Mouse (Mus musculus) midbrain, embryonic 11.5 days (tissue): ENCODE measurements around the gene Qrfp. TPM values are rescaled to one million over a fixed set of nuclear protein-coding genes. Genes with fewer than 3 reads are reported as not detected.

Experiments used
- ATAC-seq: fragments of 200-750 bp; cut with Nextera tagmentation; 2 replicates; pipeline ENCODE4 v1.8.0; 2017; ENCODE audit warnings: moderate TSS enrichment, moderate library complexity; ENCODE audit not compliant: low FRiP score
- DNase-seq: peaks from one replicate; pipeline ENCODE4 v3.0.0; 2015; ENCODE audit warnings: low spot score; ENCODE audit errors: missing footprints
- H3K27ac ChIP-seq: fragments of 300-500 bp; sonication (generic); 2 replicates; pipeline ENCODE4 v1.5.1; 2014; ENCODE audit warnings: low read depth, low read length
- H3K27me3 ChIP-seq: fragments of 300-500 bp; sonication (generic); 2 replicates; pipeline ENCODE4 v1.6.1; 2014; ENCODE audit warnings: mild to moderate bottlenecking, low read length, moderate library complexity, mixed read lengths; ENCODE audit not compliant: control insufficient read depth, insufficient read depth
- H3K36me3 ChIP-seq: fragments of 300-500 bp; sonication (generic); 2 replicates; pipeline ENCODE4 v1.6.1; 2014; ENCODE audit warnings: mild to moderate bottlenecking, low read length, moderate library complexity, mixed read lengths; ENCODE audit not compliant: control insufficient read depth, insufficient read depth
- H3K4me1 ChIP-seq: fragments of 300-500 bp; sonication (generic); 2 replicates; pipeline ENCODE4 v1.6.1; 2014; ENCODE audit warnings: low read length; ENCODE audit not compliant: control insufficient read depth, insufficient read depth
- H3K4me2 ChIP-seq: fragments of 300-500 bp; sonication (generic); 2 replicates; pipeline ENCODE4 v1.6.1; 2014; ENCODE audit warnings: mild to moderate bottlenecking, moderate library complexity
- H3K4me3 ChIP-seq: fragments of 300-500 bp; sonication (generic); 2 replicates; pipeline ENCODE4 v1.5.1; 2014; ENCODE audit warnings: low read depth, low read length
- H3K9ac ChIP-seq: fragments of 300-500 bp; sonication (generic); 2 replicates; pipeline ENCODE4 v1.6.1; 2014; ENCODE audit warnings: low read length
- H3K9me3 ChIP-seq: fragments of 300-500 bp; sonication (generic); 2 replicates; pipeline ENCODE4 v1.6.1; 2016; ENCODE audit warnings: low read length; ENCODE audit not compliant: control insufficient read depth
- WGBS: fragments of 180-500 bp; shearing (Covaris S2); extraction: QIAGEN DNeasy Blood & Tissue Kit; methylation state at CpG from one replicate; pipeline ENCODE4 v1.1.7; 2014; 5-methylcytosine and 5-hydroxymethylcytosine counted together
- polyA plus RNA-seq: library from polyadenylated mRNA; unstranded; fragments of >200 nt; fragmentation: Nextera tagmentation; extraction: Ambion mirVana; gene quantifications from 2 replicates; pipeline ENCODE4 v1.2.1, GENCODE M21; 2014

The Qrfp gene
- polyA plus RNA-seq, 1 experiment from 2014 or later = 0.11 TPM

DNA sequence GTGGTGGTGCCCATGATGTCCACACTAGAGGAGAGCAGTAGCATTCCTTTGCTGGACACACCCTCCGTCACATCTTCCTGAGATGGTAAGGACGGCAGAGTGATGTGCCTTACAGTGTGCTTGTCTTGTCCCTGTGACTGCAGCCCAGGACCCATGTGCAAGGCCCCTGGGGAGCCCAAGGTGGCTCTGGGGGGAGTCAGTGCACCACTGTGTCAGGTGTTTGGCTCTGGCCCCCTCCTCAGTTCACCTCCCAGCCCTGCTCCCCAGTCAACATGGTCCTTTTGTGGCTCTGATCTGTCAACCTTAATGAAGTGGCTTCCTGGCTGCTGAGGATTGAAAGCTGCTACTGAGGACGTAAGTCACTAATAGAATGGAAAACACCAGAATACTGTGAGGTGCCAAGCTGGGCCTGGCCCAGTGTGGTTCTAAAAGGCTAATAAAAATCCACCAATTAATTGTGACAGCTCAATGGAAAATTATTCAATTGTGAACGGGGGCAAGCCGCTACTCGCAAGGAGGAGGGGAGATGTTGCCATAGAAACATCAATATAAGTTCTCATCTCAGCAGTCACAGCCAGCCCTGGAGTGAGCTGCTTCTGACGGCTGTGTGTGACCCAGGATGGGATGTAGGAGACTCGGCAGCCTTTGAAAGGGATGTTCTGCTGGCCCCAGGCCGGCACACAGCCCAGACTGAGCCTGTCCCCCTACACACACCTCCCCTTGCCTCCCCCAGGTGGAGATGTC, 3.6 kb downstream of the Qrfp start:
- DNase-seq = no peak
- peak overlapping the region; percentile 3; the same call in 1 of the 2 replicates for H3K9ac ChIP-seq
- H3K27me3 ChIP-seq = no peaks in the 10 kb centered on the region
- H3K36me3 ChIP-seq = peaks cover 9% of the 10 kb centered on the region; the same call in 1 of the 2 replicates
- peak; percentile 66 for ATAC-seq
- H3K27ac ChIP-seq = peak overlapping the region; percentile 63
- peaks cover 54% of the 10 kb centered on the region for H3K4me1 ChIP-seq
- H3K4me3 ChIP-seq = no peak overlapping the region
- no peaks in the 10 kb centered on the region for H3K9me3 ChIP-seq
- 26% methylated on average over 9 of the region's 9 CpGs for WGBS
- no peak overlapping the region; the same call in 1 of the 2 replicates for H3K4me2 ChIP-seq

DNA sequence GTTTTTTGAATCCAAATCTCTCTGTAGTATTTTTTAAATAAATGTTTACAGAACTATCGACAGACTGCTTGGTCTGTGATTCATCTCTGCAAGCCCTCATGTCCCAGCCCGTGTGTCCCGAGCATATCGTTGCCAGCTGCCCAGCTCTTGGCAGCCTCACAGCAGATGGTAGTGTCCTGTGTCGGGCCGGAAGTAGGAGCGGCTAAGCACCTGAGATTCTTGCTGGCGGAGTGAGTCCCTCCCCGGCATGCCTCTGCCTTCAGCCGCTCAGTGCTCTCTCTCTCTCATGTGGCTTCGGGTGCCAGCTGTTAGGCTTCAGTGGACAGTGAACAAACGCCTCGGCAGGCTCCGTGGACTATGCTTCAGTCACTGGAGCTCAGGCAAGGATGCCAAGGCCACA, 6.9 kb downstream of the Qrfp start:
- peaks cover 35% of the 10 kb centered on the region for H3K36me3 ChIP-seq
- no peak overlapping the region for H3K9ac ChIP-seq
- WGBS = 93% methylated on average over 14 of the region's 14 CpGs
- H3K4me3 ChIP-seq = no peak overlapping the region
- no peak for DNase-seq
- H3K4me1 ChIP-seq = peaks cover 33% of the 10 kb centered on the region
- H3K9me3 ChIP-seq = no peaks in the 10 kb centered on the region
- no peak for ATAC-seq
- no peak overlapping the region for H3K27ac ChIP-seq
- H3K27me3 ChIP-seq = no peaks in the 10 kb centered on the region
- H3K4me2 ChIP-seq = no peak overlapping the region

DNA sequence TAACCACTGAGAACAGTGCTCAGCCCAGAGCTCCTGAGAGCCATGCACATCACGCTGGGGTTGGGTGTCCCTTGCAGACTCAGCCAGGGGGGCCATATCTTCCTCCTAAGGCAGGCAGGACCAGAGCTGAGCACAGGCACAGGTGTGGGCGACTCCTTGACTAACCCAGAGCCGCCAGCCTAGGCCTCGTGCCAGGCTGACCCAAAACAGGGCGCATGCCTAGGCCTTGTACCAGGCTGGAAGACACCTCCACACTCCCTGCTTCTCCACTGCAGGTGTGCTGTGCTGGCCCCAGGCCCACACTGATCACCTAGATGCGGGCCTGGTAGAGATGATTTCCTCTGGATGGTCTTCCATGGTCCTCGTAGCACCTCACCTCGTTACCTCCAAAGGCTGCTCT, 7.6 kb downstream of the Qrfp start:
- Histone ChIP-seq H3K27ac (no peak overlapping the region), H3K9ac (no peak overlapping the region), H3K36me3 (peaks cover 39% of the 10 kb centered on the region), H3K4me2 (no peak overlapping the region), H3K4me1 (peaks cover 28% of the 10 kb centered on the region), H3K4me3 (no peak overlapping the region), H3K9me3 (no peaks in the 10 kb centered on the region), H3K27me3 (no peaks in the 10 kb centered on the region)
- WGBS = 91% methylated on average over 8 of the region's 8 CpGs
- DNase-seq (no peak), ATAC-seq (no peak)

DNA sequence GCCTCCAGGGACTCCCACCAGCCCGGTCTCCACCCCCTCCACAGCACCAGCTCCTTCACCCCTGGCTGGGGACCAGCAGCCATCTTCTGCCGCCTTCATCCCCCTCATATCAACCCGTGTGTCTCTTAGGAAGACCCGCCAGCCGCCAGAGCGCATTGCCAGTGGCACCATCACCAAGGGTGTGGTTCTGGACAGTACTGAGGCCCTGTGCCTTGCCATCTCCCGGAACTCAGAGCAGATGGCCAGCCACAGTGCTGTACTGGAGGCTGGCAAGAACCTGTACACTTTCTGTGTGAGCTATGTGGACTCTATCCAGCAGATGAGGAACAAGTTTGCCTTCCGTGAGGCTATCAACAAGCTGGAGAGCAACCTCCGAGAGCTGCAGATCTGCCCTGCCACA, 9.0 kb downstream of the Qrfp start:
- H3K36me3 ChIP-seq = peaks cover 48% of the 10 kb centered on the region
- no peak overlapping the region for H3K27ac ChIP-seq
- no peaks in the 10 kb centered on the region for H3K27me3 ChIP-seq
- H3K9me3 ChIP-seq = no peaks in the 10 kb centered on the region
- DNase-seq = no peak
- ATAC-seq = no peak
- peaks cover 15% of the 10 kb centered on the region for H3K4me1 ChIP-seq
- H3K4me3 ChIP-seq = no peak overlapping the region
- WGBS = 93% methylated on average over 9 of the region's 9 CpGs
- no peak overlapping the region for H3K9ac ChIP-seq
- no peak overlapping the region for H3K4me2 ChIP-seq

DNA sequence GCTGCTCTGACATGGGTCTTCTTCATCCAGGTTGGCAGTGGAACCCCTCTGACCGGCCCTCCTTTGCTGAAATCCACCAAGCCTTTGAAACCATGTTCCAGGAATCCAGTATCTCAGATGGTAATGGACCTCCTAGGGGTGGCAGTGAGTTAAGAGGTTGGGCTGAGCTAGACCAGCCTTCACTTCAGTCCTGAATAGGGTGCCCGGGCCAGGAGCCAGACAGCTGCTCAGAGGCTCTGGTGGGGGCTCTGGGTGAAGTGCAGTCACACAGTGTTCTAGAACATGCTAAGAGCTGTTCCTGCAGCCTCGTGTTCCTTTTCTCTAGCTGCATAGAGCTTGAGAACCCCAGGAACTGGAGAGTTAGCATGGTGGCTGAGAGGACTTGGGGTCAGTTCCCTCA, 13.4 kb downstream of the Qrfp start:
- no peak overlapping the region for H3K27ac ChIP-seq
- no peaks in the 10 kb centered on the region for H3K9me3 ChIP-seq
- H3K36me3 ChIP-seq = peaks cover 56% of the 10 kb centered on the region
- no peaks in the 10 kb centered on the region for H3K4me1 ChIP-seq
- WGBS = 89% methylated on average over 3 of the region's 3 CpGs
- ATAC-seq (no peak), DNase-seq (no peak)
- no peak overlapping the region for H3K4me3 ChIP-seq
- no peak overlapping the region for H3K4me2 ChIP-seq
- no peak overlapping the region for H3K9ac ChIP-seq
- H3K27me3 ChIP-seq = no peaks in the 10 kb centered on the region

DNA sequence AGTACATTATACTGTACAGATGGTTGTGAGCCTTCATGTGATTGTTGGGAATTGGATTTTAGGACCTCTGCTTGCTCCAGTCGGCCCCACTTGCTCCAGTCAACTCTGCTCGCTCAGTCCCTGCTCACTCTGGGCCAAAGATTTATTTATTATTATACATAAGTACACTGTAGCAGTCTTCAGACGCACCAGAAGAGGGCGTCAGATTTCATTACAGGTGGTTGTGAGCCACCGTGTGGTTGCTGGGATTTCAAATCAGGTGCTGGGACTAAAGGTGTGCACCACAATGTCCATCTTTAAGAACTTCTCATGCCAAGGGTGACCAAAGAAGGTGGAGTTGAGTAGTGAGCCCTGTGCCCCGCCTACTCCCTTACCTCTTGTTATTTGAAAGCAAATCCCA, 17.8 kb downstream of the Qrfp start:
- Histone ChIP-seq H3K9ac (no peak overlapping the region), H3K4me3 (no peak overlapping the region), H3K36me3 (peaks cover 40% of the 10 kb centered on the region), H3K9me3 (no peaks in the 10 kb centered on the region), H3K27me3 (no peaks in the 10 kb centered on the region), H3K27ac (no peak overlapping the region), H3K4me2 (no peak overlapping the region), H3K4me1 (no peaks in the 10 kb centered on the region)
- no peak for DNase-seq
- WGBS = 77% methylated on average over 6 of the region's 6 CpGs
- no peak for ATAC-seq

DNA sequence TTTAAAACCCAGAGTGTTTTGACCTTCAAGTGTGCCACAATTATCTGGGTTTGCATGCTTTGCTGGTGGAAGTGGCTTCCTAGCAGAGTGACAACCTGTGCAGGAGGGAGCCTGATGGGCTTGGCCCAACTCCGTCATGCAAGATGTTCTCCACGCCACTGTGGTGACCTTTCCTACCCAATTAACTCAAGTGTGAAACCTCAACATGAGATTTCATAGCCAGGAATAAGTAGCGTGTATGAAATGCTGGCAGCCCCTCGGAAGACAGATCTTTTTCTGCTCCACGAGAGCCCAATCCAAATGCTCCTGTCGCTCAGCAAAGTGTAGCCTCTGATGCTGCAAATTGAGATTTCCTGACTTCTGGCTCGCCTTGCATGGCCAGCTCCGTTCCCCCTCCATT, 19.1 kb downstream of the Qrfp start:
- 89% methylated on average over 8 of the region's 8 CpGs for WGBS
- DNase-seq = no peak
- Histone ChIP-seq H3K9ac (no peak overlapping the region), H3K27me3 (no peaks in the 10 kb centered on the region), H3K4me3 (no peak overlapping the region), H3K36me3 (peaks cover 32% of the 10 kb centered on the region), H3K4me2 (no peak overlapping the region), H3K9me3 (no peaks in the 10 kb centered on the region), H3K4me1 (no peaks in the 10 kb centered on the region), H3K27ac (no peak overlapping the region)
- ATAC-seq = no peak

DNA sequence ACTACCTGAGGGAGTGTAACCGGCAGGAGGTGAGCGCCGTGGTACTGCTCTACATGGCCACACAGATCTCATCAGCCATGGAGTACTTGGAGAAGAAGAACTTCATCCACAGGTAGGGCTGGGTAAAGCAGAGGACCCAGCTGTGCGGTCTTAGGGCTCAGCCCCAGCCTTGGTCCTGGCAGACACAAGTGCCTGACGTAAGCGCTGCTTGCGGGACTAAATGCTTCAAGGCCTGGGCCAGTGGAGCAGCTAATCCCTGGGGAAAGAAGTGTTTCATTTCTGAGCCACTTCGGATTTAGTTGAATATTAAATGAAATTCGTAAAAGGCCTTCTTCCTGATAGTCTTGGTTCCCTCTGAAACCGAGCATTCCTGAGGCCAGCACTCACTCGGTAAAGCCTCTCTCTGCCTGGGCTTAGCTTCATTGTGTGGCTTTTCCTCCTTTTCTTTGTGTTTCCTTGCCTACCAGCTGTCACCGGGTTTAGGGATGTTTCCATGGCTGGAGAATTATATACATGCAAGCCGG, 19.6 kb downstream of the Qrfp start:
- ATAC-seq (no peak), DNase-seq (no peak)
- H3K4me2 ChIP-seq = no peak overlapping the region
- no peaks in the 10 kb centered on the region for H3K27me3 ChIP-seq
- no peak overlapping the region for H3K9ac ChIP-seq
- H3K27ac ChIP-seq = no peak overlapping the region
- 75% methylated on average over 13 of the region's 13 CpGs for WGBS
- H3K36me3 ChIP-seq = peaks cover 32% of the 10 kb centered on the region
- H3K4me3 ChIP-seq = no peak overlapping the region
- no peaks in the 10 kb centered on the region for H3K9me3 ChIP-seq
- H3K4me1 ChIP-seq = no peaks in the 10 kb centered on the region

DNA sequence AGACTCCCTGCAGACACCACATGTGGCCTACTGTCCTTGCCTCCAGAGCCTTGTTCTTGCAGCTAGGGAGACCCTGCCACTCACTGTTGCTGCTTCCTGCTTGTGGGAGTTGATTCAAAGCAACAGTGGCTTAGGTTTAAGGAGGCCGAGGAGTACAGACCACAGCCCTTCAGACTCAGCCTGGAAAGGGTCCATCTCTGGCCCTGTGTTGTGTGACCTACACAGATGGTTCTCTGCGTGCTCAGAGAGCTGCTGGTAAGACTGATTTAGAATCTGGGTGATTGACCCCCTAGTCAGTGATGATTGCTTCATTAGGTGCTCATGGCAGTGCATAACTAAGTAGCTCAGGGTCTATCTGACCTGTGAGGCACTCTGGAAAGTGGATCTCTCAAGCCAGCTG, 21.2 kb downstream of the Qrfp start:
- peaks cover 27% of the 10 kb centered on the region for H3K36me3 ChIP-seq
- H3K4me3 ChIP-seq = no peak overlapping the region
- 84% methylated on average over 2 of the region's 2 CpGs for WGBS

More for the DNA sequence above, 21.2 kb downstream of the Qrfp start:
- no peaks in the 10 kb centered on the region for H3K9me3 ChIP-seq
- no peaks in the 10 kb centered on the region for H3K4me1 ChIP-seq
- no peak overlapping the region for H3K4me2 ChIP-seq
- no peak overlapping the region for H3K27ac ChIP-seq
- H3K9ac ChIP-seq = no peak overlapping the region
- H3K27me3 ChIP-seq = no peaks in the 10 kb centered on the region
- ATAC-seq (no peak), DNase-seq (no peak)
